Mouse (Mus musculus) heart, embryonic 16.5 days (tissue): ENCODE measurements at regions not wholly inside any gene's neighbourhood (a gene's known extent, or its start where the extent isn't known, plus 50 kb on each side); places are given as distances from the start of the nearest gene placed in this dataset.

ENCODE experiments used
- ATAC-seq: fragments of 200-750 bp; cut with Nextera tagmentation; replicated peaks from 2 replicates; pipeline ENCODE4 v1.8.0; 2017; ENCODE audit warnings: moderate number of reproducible peaks; ENCODE audit not compliant: insufficient read depth, low FRiP score; ENCODE audit errors: extremely low read depth
- H3K27ac ChIP-seq: fragments of 300-500 bp; sonication (generic); 2 replicates; pipeline ENCODE4 v1.5.1; 2014; ENCODE audit warnings: mild to moderate bottlenecking, low read length, control low read depth, moderate library complexity
- H3K27me3 ChIP-seq: fragments of 300-500 bp; sonication (generic); 2 replicates; pipeline ENCODE4 v1.6.1; 2014; ENCODE audit warnings: low read length, mixed read lengths; ENCODE audit not compliant: control insufficient read depth, insufficient read depth
- H3K36me3 ChIP-seq: fragments of 300-500 bp; sonication (generic); 2 replicates; pipeline ENCODE4 v1.6.1; 2014; ENCODE audit not compliant: control insufficient read depth, insufficient read depth
- H3K4me1 ChIP-seq: fragments of 300-500 bp; sonication (generic); 2 replicates; pipeline ENCODE4 v1.6.1; 2014; ENCODE audit warnings: low read length, mixed read lengths; ENCODE audit not compliant: control insufficient read depth, insufficient read depth
- H3K4me2 ChIP-seq: fragments of 300-500 bp; sonication (generic); 2 replicates; pipeline ENCODE4 v1.6.1; 2014; ENCODE audit warnings: low read depth, mild to moderate bottlenecking, control low read depth, low read length
- H3K4me3 ChIP-seq: fragments of 300-500 bp; sonication (generic); 2 replicates; pipeline ENCODE4 v1.5.1; 2014; ENCODE audit warnings: mild to moderate bottlenecking, control low read depth, low read length
- H3K9ac ChIP-seq: fragments of 300-500 bp; sonication (generic); 2 replicates; pipeline ENCODE4 v1.6.1; 2014; ENCODE audit warnings: low read length, control low read depth
- H3K9me3 ChIP-seq: fragments of 300-500 bp; sonication (generic); replicated peaks from 2 replicates; pipeline ENCODE4 v1.6.1; 2016; ENCODE audit warnings: low read length; ENCODE audit not compliant: control insufficient read depth
- WGBS: fragments of 180-500 bp; shearing (Covaris S2); extraction: QIAGEN DNeasy Blood & Tissue Kit; methylation state at CpG from one replicate; pipeline ENCODE4 v1.1.7; 2014; 5-methylcytosine and 5-hydroxymethylcytosine counted together

DNA sequence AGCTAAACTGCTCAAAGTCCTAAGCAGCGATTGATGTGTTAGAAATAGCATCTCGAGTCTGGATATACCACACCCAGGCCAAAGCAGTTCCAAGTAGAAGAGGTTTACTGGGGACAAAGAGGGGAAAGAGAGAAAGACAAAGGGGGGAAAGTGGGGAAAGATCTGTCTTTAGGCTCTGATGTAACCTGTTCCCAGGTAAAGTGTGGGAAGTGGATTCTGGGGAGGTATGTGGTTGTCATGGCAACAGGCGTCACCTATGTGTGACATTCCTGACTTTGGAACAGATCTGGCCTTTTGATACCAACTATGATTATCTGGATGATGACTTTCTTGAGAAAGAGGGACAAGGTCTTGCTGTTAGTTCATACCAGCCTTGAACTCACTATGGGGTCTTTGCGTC lies 97.4 kb upstream of the Mark1 start:
- 66% methylated on average over 4 of the region's 4 CpGs for WGBS

DNA sequence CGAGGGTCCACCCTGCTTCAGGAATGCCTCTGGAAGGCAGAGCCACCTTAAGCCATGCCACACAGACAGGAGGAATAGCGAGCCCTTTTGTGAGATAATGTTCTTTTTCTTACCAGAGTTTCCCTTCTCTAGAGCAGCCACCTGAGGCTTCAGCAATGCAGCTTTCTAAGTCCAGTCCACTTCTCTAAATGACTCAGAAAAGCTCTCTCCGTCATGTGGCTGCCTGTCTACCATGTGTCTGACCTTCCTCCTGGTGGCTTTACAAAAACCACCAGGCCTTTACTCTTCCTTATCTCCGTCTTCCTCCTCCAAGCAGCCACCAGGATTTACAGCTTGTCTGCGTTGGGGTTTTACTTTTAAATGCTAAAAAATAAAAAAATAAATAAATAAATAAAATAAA lies 93.4 kb upstream of the Mark1 start:
- no peak overlapping the region for H3K4me3 ChIP-seq
- no peaks in the 10 kb centered on the region for H3K27me3 ChIP-seq
- no peaks in the 10 kb centered on the region for H3K36me3 ChIP-seq
- WGBS: 87% methylated on average over 5 of the region's 5 CpGs
- H3K9ac ChIP-seq: no peak overlapping the region
- H3K27ac ChIP-seq: no peak overlapping the region
- ATAC-seq: no peak
- no peaks in the 10 kb centered on the region for H3K9me3 ChIP-seq
- no peak overlapping the region for H3K4me2 ChIP-seq
- peaks cover 9% of the 10 kb centered on the region for H3K4me1 ChIP-seq

More for the DNA sequence above, 97.4 kb upstream of the Mark1 start:
- H3K9me3 ChIP-seq: no peaks in the 10 kb centered on the region
- H3K4me3 ChIP-seq: no peak overlapping the region
- no peak overlapping the region for H3K27ac ChIP-seq
- no peak overlapping the region for H3K4me2 ChIP-seq
- H3K4me1 ChIP-seq: peaks cover 10% of the 10 kb centered on the region
- no peak overlapping the region for H3K9ac ChIP-seq
- no peaks in the 10 kb centered on the region for H3K36me3 ChIP-seq
- no peaks in the 10 kb centered on the region for H3K27me3 ChIP-seq
- ATAC-seq: no peak

DNA sequence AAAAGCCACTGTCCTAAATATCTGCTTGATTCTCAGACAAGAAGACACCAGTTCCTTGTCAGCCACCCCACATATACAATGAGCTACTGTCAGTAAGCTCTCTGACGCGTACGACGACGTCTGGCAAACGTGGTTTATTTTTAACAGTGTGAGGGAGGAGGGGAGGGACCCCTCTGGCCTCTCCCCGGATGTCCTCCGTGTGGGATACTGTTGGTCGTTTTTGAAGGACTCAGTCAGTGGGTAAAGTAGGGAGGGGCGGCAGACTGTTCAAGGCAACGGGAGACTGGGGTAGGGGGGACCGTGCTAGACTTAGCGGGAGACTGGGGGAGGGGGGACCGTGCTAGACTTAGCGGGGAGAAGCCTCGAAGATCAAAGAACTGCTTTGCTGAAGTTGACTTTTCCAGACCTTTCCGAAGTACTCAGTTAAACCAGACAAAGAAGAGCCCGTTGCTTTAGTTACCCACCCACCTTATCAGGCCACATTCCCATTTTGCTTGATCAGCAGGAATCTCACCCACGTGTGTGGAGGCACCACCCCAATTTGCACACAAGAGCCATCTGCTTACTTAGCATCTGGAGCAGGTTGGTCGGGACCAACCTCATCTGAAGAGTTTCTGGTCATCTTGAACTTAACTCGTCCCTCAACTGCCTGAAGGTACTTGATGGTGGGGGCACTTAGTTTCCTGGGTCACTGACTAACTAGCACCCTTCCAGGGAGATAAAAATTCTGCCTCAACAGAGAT lies 92.6 kb upstream of the Mark1 start:
- 23% methylated on average over 21 of the region's 21 CpGs for WGBS
- H3K9me3 ChIP-seq: no peaks in the 10 kb centered on the region
- peaks cover 9% of the 10 kb centered on the region for H3K4me1 ChIP-seq
- H3K27me3 ChIP-seq: no peaks in the 10 kb centered on the region
- peak overlapping the region; percentile 37 for H3K4me3 ChIP-seq
- ATAC-seq: no peak
- H3K27ac ChIP-seq: no peak overlapping the region
- peak overlapping the region; percentile 58 for H3K4me2 ChIP-seq
- no peaks in the 10 kb centered on the region for H3K36me3 ChIP-seq
- peak overlapping the region; percentile 10; the same call in 1 of the 2 replicates for H3K9ac ChIP-seq

DNA sequence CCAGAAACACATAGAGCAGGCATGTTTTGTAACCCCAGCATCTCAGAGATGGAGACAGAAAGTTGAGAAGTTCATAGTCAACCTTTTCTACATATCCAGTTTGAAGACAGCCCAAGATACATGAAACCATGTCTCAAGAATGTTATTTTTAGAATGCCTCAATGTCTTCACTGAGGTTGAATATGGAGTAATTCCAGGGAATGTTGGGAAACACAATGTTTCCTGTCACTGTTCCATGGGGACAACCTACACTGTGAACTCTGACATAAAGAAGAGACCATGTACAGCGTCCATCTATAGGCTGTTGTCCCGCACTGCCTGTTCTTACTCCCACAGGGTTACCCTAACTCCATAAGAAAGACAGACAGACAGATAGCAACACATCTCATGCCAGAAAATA lies 89.8 kb upstream of the Mark1 start:
- WGBS: 71% methylated on average over 2 of the region's 2 CpGs
- H3K27ac ChIP-seq: no peak overlapping the region

DNA sequence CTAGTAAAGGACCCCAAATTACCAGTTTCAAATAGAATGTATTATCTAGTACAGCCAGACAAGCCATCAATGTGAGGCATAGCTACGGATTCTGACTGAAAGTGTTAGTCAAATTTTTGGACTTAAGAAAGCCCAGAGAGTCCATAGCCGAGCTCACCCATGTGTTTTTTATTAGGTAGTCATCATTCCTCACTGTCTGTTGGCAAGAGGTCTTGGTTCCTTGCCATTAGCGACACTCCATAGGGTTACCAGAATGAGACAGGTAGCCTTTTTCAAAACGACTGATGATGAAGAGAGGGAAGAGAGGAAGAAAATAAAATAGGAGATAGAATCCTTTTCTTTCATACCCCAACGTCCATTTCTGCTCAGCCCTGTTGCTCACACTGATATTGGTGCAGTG lies 83.8 kb upstream of the Mark1 start:
- no peak for ATAC-seq
- no peak overlapping the region for H3K9ac ChIP-seq
- H3K4me2 ChIP-seq: no peak overlapping the region
- H3K36me3 ChIP-seq: no peaks in the 10 kb centered on the region
- no peak overlapping the region for H3K4me3 ChIP-seq
- H3K27ac ChIP-seq: no peak overlapping the region
- no peaks in the 10 kb centered on the region for H3K27me3 ChIP-seq
- WGBS: 71% methylated on average over 5 of the region's 5 CpGs
- H3K4me1 ChIP-seq: peaks cover 4% of the 10 kb centered on the region; the same call in 1 of the 2 replicates
- no peaks in the 10 kb centered on the region for H3K9me3 ChIP-seq

More for the DNA sequence above, 89.8 kb upstream of the Mark1 start:
- H3K4me3 ChIP-seq: no peak overlapping the region
- H3K9ac ChIP-seq: no peak overlapping the region
- H3K27me3 ChIP-seq: no peaks in the 10 kb centered on the region
- no peak overlapping the region for H3K4me2 ChIP-seq
- H3K9me3 ChIP-seq: no peaks in the 10 kb centered on the region
- no peak for ATAC-seq
- H3K4me1 ChIP-seq: peaks cover 14% of the 10 kb centered on the region
- H3K36me3 ChIP-seq: no peaks in the 10 kb centered on the region

DNA sequence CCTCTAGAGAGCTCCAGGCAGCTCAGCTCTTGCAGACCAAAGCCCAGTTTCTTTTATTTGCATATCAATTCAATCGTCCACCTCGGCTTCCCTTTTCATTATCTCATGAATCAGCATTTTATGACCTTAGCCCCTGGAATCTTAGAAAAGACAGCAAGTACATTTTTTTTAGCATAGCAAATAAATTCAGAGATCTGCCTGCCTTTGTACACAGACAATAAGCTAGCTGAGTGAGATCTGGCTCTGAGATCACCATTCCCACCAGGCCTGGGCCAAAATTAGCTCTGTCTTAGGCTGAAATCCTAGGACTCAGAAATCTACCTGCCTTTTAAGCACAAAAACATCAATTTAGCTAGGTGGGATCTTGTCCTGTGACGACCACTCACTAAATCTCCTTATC lies 80.7 kb upstream of the Mark1 start:
- Histone ChIP-seq H3K9me3 (peaks cover 5% of the 10 kb centered on the region), H3K36me3 (no peaks in the 10 kb centered on the region), H3K4me3 (no peak overlapping the region), H3K27me3 (no peaks in the 10 kb centered on the region), H3K27ac (no peak overlapping the region), H3K9ac (no peak overlapping the region), H3K4me1 (no peaks in the 10 kb centered on the region), H3K4me2 (no peak overlapping the region)
- no peak for ATAC-seq
- 44% methylated on average over 3 of the region's 3 CpGs for WGBS

DNA sequence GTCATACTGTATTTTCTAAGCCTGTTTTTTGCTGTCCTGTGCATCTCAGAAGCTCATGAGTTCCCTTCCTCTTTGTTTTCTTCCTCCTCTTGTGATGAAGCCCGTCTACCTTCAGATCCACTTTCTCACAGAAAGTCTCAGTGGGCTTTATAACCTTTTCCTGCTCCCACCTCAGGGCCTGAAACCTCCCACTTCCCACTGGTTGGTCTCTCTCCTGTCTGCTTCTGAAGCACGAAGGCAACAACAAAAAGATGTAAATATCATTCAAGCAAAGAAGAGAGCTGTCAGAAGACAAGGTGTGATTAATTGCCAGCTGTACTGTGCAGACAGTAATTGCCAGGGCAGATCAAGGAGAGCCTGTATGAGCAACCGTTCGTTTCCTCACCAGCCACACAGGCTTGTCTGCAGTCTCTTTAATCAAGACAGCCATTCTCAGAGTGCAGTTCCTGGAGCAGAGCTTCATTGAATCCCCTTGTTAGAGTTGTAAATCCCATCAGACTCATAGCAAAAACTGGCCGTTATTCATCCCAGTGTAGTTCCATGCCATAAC lies 80.0 kb upstream of the Mark1 start:
- Histone ChIP-seq H3K9me3 (peaks cover 5% of the 10 kb centered on the region), H3K4me1 (no peaks in the 10 kb centered on the region), H3K27ac (no peak overlapping the region), H3K4me3 (no peak overlapping the region), H3K27me3 (no peaks in the 10 kb centered on the region), H3K4me2 (no peak overlapping the region), H3K36me3 (no peaks in the 10 kb centered on the region), H3K9ac (no peak overlapping the region)
- 40% methylated on average over 5 of the region's 5 CpGs for WGBS
- ATAC-seq: no peak

DNA sequence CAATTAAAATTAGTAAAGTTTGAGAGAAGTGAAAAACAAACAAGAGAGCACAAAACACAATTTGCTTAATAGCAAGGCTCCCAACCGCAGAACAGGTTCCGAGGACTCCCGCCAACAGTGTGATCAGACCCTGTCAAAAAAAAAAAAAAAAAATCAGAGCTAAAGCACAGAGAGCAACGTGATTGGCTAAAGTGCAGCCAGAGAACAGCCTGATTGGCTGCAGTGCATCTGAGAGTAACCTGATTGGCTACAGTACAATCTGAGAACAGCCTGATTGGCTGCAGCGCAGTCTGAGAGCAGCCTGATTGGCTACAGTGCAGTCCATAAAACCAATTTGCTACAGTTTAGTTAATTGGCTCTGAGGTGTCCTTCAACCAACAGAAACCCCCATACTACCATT lies 74.6 kb upstream of the Mark1 start:
- no peak for ATAC-seq
- Histone ChIP-seq H3K4me3 (no peak overlapping the region), H3K4me1 (no peaks in the 10 kb centered on the region), H3K9ac (no peak overlapping the region), H3K4me2 (no peak overlapping the region), H3K27me3 (no peaks in the 10 kb centered on the region), H3K9me3 (peaks cover 5% of the 10 kb centered on the region), H3K27ac (no peak overlapping the region), H3K36me3 (no peaks in the 10 kb centered on the region)
- WGBS: 84% methylated on average over 5 of the region's 5 CpGs

DNA sequence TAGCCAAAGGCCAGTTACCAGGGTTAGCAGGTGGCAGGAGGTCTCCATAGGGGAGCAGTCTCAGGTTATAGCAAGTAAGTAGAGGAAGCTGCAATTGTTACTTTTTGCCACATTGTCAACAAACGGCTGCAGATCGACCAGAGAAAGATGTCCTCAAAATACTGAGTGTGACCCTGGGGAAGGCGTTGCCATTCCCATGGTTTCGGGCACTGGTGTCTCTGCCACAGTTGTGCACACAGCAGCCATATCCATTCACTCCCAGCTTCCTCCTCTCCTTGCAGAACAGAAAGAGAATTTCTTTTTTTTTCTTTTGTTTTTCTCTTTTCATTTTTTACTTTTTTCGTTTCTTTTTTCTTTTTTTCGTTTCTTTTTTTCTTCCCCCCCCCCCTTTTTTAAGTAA lies 73.4 kb upstream of the Mark1 start:
- Histone ChIP-seq H3K27ac (no peak overlapping the region), H3K4me1 (no peaks in the 10 kb centered on the region), H3K27me3 (no peaks in the 10 kb centered on the region), H3K9ac (no peak overlapping the region), H3K4me2 (no peak overlapping the region), H3K36me3 (no peaks in the 10 kb centered on the region), H3K9me3 (peaks cover 5% of the 10 kb centered on the region), H3K4me3 (no peak overlapping the region)
- ATAC-seq: no peak
- whole genome bisulfite sequencing: 71% methylated on average over 6 of the region's 6 CpGs
